Mouse (Mus musculus) small intestine, adult 10 weeks (tissue): ENCODE data around the gene Olfr727. TPM values are rescaled to one million over a fixed set of nuclear protein-coding genes. Genes with fewer than 3 reads are reported as not detected.

Source experiments
- polyA plus RNA-seq: library from polyadenylated mRNA; stranded (reverse); fragments of 350-450 nt; fragmentation: Illumina TruSeq; extraction: RNeasy Lipid Tissue Mini Kit (QIAGEN cat#74804); gene quantifications from one replicate; pipeline ENCODE4 v1.2.3, GENCODE M21; 2014; ENCODE audit warnings: low replicate concordance

Olfr727 gene
- polyA plus RNA-seq, result not detected

DNA sequence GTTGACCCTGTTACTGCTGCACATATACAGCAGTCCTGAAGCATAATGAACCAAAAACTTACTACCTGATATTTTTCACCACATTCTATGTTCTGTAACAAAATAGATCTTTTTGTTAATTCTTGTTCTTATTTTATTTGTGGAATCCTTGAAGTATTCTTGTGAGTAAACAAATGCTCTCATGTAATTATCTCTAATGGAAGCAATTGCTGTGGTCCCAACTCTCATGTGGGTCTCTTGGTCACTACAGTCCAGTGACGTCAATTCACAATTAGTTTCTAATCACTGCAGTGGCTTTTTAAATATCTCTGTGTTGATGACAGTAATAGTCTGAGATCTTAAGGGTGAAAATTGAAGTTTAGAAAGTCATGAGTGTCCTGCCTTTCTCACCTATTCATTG, at the start of gene Olfr727:
Olfr727 (plus strand) TSS at position 301 of the 400 bp plus-strand sequence.

DNA sequence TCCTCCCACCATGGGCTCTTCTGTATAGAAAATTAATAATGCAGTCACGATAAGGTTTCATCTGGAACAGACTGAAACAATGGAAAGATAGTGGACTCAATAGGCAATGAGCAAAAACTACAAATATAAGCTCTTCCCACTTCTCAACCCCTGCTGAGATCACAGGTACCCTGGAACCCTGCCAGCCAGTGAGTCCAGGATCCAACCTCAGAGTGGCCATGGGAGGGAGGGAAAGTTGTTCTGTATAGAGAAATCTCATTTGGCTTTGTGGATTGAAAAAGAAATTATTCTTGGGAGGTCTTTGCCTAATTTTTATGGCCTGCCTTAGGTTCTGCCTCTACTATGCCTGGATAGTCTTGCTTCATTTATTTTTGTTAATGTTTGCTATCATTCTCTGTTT, 32.1 kb upstream of the Olfr727 start, which contains the start of gene Olfr726:
Olfr726 (minus strand) TSS at position 101 of the 400 bp plus-strand sequence.

DNA sequence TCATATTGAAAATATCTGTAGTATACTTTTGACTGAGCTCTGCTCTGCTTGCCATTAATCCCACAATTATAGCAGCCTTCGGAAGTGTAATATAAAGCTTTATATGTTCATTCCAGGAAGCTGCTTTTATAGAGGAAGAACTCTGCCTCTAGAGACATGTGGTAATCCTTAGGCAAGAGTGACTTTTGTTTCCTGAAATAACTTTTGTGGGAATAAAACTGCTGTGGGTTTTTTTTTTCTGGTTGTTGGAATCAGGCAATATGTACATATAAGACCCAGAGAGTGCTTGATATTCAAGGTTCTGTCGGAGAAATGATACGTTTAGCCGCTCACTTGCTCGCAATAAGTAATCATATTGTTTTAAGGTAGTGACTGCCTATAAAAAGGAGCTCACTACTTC, 19.6 kb downstream of the Olfr727 start, which contains the start of gene Olfr728:
Olfr728 (minus strand) TSS at position 101 of the 400 bp plus-strand sequence.

DNA sequence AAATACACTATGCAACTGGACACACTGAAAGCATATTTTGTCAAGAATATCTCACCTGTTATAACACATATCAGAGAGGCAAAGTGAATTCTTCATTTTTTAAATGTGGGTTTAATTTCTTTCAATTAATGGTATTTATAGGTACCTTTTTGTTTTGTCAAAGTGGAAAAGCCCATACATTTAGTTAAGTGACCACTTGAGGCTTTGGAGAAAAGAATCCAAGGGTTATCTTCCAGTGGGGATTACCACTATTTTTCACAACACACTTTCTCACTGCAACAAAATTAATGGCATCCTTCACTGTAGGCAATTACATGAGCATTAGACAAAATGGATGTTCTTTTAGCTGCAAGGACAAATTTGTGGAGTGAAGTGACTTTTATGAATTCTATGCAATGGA, 29.8 kb downstream of the Olfr727 start, which contains the start of gene Olfr729:
Olfr729 (minus strand) TSS at position 101 of the 400 bp plus-strand sequence.

Other genes with a start within 250 kb of the Olfr727 start
- gene Olfr722, start 221.2 kb upstream of the Olfr727 start, polyA plus RNA-seq, result not detected
- gene Olfr723, start 191.4 kb upstream of the Olfr727 start, polyA plus RNA-seq, result not detected
- not detected for gene Olfr724, start 159.9 kb upstream of the Olfr727 start, polyA plus RNA-seq
- not detected for gene Olfr725, start 82.8 kb upstream of the Olfr727 start, polyA plus RNA-seq
- not detected for gene Olfr726, start 32.2 kb upstream of the Olfr727 start, polyA plus RNA-seq
- gene Olfr728, start 19.5 kb downstream of the Olfr727 start, polyA plus RNA-seq, result not detected
- gene Olfr729, start 29.7 kb downstream of the Olfr727 start, polyA plus RNA-seq, result not detected
- not detected for gene Olfr730, start 65.0 kb downstream of the Olfr727 start, polyA plus RNA-seq
- gene Olfr731, start 118.7 kb downstream of the Olfr727 start, polyA plus RNA-seq, result not detected
- gene Olfr732, start 161.0 kb downstream of the Olfr727 start, polyA plus RNA-seq, result not detected
- gene Olfr733, start 178.3 kb downstream of the Olfr727 start, polyA plus RNA-seq, result not detected
- gene Olfr734, start 203.6 kb downstream of the Olfr727 start, polyA plus RNA-seq, result not detected
- gene Olfr735, start 225.7 kb downstream of the Olfr727 start, polyA plus RNA-seq, result not detected
- gene Tlr11, start 234.7 kb downstream of the Olfr727 start, polyA plus RNA-seq, result 2.8 TPM